Mouse (Mus musculus) small intestine, adult 2 months (tissue): ENCODE results near the gene Ctf2.
"Not testable (repeated sequence)": the region's sequence is repeated elsewhere in the genome, so short reads cannot be mapped to it uniquely, and the experiment has no call there.

Experiments
- CTCF ChIP-seq: fragments of 200-500 bp; IDR thresholded peaks from 2 replicates; pipeline ENCODE4 v1.5.1; 2012; ENCODE audit warnings: low read depth, mild to moderate bottlenecking, control low read depth, inconsistent platforms, low read length, moderate library complexity, mixed read lengths; ENCODE audit not compliant: insufficient replicate concordance, insufficient read length; ENCODE audit errors: extremely low read depth
- POLR2A ChIP-seq: fragments of 200-500 bp; IDR thresholded peaks from 2 replicates; pipeline ENCODE4 v1.6.1; 2012; ENCODE audit warnings: low read depth, mild to moderate bottlenecking, control low read depth, inconsistent platforms, low read length, moderate library complexity

DNA sequence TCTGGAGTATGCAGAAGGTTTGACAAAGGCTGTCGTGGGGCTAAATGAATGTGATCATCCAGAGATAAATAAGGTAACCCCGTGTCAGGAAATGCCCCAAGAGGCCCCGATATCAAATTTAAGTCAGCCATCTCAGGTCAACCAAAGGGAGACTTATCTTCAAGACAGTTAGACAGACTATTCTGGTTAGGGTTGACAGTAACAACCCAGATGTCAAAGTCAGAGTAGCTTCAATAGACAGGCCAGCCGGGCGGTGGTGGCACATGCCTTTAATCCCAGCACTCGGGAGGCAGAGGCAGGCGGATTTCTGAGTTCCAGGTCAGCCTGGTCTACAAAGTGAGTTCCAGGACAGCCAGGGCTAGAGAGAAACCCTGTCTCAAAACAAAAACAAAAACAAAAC lies 38.2 kb downstream of the Ctf2 start:
- not testable (repeated sequence) for TF ChIP-seq CTCF, POLR2A
